Mouse (Mus musculus): ENCODE results near the gene Gcnt2.

DNA sequence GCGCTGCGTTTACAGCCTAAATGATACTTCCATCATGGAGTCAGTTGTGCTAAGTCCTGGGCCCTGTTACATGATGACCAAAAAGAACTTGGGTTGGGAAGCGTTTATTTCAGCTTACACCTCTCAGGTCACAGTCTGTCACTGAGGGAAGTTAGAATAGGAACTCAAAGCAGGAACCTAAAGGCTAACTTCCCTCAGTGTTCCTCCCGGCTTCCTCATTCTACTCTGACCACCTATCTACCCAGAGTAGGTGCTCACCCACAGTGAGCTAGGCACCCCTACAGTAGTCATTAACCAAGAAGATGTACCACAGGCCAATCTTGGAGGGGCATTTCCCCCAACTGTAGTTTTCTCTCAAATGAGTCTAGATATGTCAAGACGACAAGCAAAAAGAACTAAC, 15.4 kb upstream of the Gcnt2 start:
- TF ChIP-seq CTCF (IDR thresholded peaks at IDR 0.05; ENCODE audit: low read depth) (no peak), EP300 (IDR thresholded peaks at IDR 0.05; ENCODE audit: low read depth) (no peak)

Measured in heart, postnatal 0 days (tissue).